Mouse (Mus musculus) midbrain, postnatal 0 days (tissue): ENCODE measurements at regions not wholly inside any gene's neighbourhood (a gene's known extent, or its start where the extent isn't known, plus 50 kb on each side); places are given as distances from the start of the nearest gene placed in this dataset.
A peak's percentile ranks its signal among the peaks of the same experiment; 100 is the strongest.

ENCODE experiments used
- ATAC-seq: fragments of 200-750 bp; cut with Nextera tagmentation; 2 replicates; pipeline ENCODE4 v1.8.0; 2017; ENCODE audit warnings: moderate number of reproducible peaks, mild to moderate bottlenecking, moderate TSS enrichment, moderate library complexity; ENCODE audit not compliant: low FRiP score
- DNase-seq: peaks from one replicate; pipeline ENCODE4 v3.0.0-alpha.2; 2015; ENCODE audit warnings: low spot score
- H3K27ac ChIP-seq: fragments of 300-500 bp; sonication (generic); 2 replicates; pipeline ENCODE4 v1.5.1; 2014; ENCODE audit warnings: low read depth, mild to moderate bottlenecking, low read length, mixed read lengths
- H3K27me3 ChIP-seq: fragments of 300-500 bp; sonication (generic); 2 replicates; pipeline ENCODE4 v1.6.1; 2014; ENCODE audit warnings: low read length, control low read depth, mixed read lengths; ENCODE audit not compliant: insufficient read depth
- H3K36me3 ChIP-seq: fragments of 300-500 bp; sonication (generic); 2 replicates; pipeline ENCODE4 v1.6.1; 2014; ENCODE audit warnings: low read length, control low read depth, mixed read lengths; ENCODE audit not compliant: insufficient read depth
- H3K4me1 ChIP-seq: fragments of 300-500 bp; sonication (generic); 2 replicates; pipeline ENCODE4 v1.6.1; 2014; ENCODE audit warnings: mild to moderate bottlenecking, control low read depth, antibody characterized with exemption, low read length, mixed read lengths; ENCODE audit not compliant: insufficient read depth
- H3K4me2 ChIP-seq: fragments of 300-500 bp; sonication (generic); 2 replicates; pipeline ENCODE4 v1.6.1; 2014; ENCODE audit warnings: low read depth, mild to moderate bottlenecking, low read length, mixed read lengths; ENCODE audit not compliant: poor library complexity, severe bottlenecking
- H3K4me3 ChIP-seq: fragments of 300-500 bp; sonication (generic); 2 replicates; pipeline ENCODE4 v1.5.1; 2014; ENCODE audit warnings: low read depth, mild to moderate bottlenecking, low read length, moderate library complexity
- H3K9ac ChIP-seq: fragments of 300-500 bp; sonication (generic); replicated peaks from 2 replicates; pipeline ENCODE4 v1.6.1; 2014; ENCODE audit warnings: mild to moderate bottlenecking, low read length, moderate library complexity, mixed read lengths; ENCODE audit not compliant: poor library complexity, severe bottlenecking
- H3K9me3 ChIP-seq: fragments of 300-500 bp; sonication (generic); 2 replicates; pipeline ENCODE4 v1.6.1; 2016; ENCODE audit warnings: low read length, control low read depth
- CTCF ChIP-seq: IDR thresholded peaks from 2 replicates; pipeline ENCODE4 v1.5.1; 2016; ENCODE audit warnings: antibody characterized with exemption, mild to moderate bottlenecking
- whole genome bisulfite sequencing: fragments of 180-500 bp; shearing (Covaris S2); extraction: QIAGEN DNeasy Blood & Tissue Kit; methylation state at CpG from one replicate; pipeline ENCODE4 v1.1.7; 2014; 5-methylcytosine and 5-hydroxymethylcytosine counted together

DNA sequence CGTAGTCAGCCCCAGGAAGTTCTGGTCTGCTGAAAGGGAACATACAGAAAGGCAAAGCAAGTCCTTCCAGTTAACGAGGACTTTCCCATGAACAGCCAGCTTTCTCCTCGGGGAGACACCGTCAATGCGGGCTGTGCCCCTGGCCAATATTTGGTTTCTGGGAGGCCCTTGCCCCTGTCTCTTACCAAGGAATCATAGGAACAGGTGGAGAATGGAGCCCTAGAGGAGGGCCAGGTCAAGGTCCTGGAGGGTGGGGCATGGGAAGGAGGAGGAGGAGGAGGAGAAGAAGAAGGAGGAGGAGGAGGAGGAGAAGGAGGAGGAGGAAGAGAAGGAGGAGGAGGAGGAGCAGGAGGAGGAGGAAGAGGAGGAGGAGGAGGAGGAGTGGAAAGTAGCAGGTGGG, 276.2 kb upstream of the Prox1 start:
- no peak for DNase-seq

DNA sequence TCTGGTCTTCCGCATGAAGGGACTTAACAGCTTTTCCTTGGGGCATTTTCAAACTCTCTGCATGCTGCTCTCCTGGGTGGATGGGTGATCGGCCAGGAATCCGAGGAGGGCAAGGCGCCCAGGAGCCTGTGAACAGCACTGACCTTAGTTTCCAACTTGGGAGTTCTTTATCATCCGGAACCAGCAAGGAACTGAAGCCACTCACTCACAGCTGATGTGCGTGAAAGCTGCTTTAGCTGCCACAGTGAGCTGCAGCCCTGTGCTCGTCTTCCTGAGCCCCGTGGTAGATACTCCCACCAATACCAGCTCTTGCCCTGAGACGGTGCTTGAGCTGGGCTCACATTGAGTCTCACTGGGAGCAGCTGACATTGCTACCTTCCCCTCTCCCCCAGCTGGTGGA, 273.9 kb upstream of the Prox1 start:
- Histone ChIP-seq H3K9ac (no peak overlapping the region), H3K4me2 (no peak overlapping the region), H3K27ac (no peak overlapping the region), H3K4me1 (no peaks in the 10 kb centered on the region), H3K4me3 (no peak overlapping the region), H3K9me3 (no peaks in the 10 kb centered on the region), H3K27me3 (no peaks in the 10 kb centered on the region), H3K36me3 (no peaks in the 10 kb centered on the region)
- ATAC-seq = no peak
- WGBS = 58% methylated on average over 9 of the region's 9 CpGs
- TF ChIP-seq CTCF = no peak
- no peak for DNase-seq

More for the DNA sequence above, 276.2 kb upstream of the Prox1 start:
- Histone ChIP-seq H3K4me3 (no peak overlapping the region), H3K27ac (no peak overlapping the region), H3K9me3 (no peaks in the 10 kb centered on the region), H3K4me1 (no peaks in the 10 kb centered on the region), H3K27me3 (no peaks in the 10 kb centered on the region), H3K9ac (no peak overlapping the region), H3K36me3 (no peaks in the 10 kb centered on the region), H3K4me2 (no peak overlapping the region)
- 73% methylated on average over 5 of the region's 5 CpGs for WGBS
- ATAC-seq = no peak
- TF ChIP-seq CTCF = no peak

DNA sequence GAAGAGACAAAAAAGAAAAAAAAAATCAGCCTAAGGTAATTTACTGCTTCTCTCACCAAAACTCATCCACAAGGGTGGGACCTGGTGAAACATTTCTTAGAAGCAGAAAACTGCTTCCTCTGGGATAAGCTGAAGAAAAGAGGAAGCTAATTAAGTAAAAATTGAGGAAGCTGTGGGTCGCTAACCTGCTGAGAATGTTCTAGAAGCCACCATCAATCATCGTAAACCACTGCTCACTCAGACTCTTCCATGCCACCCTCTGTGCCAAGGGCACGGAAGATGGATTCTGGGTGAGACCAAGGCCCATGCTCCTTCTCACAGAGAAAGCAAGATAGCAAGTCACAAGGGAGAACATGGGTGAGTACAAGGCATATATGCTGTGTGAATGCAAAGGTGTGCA, 272.7 kb upstream of the Prox1 start:
- H3K36me3 ChIP-seq = no peaks in the 10 kb centered on the region
- ATAC-seq = no peak
- H3K4me3 ChIP-seq = no peak overlapping the region
- H3K4me1 ChIP-seq = no peaks in the 10 kb centered on the region
- no peaks in the 10 kb centered on the region for H3K27me3 ChIP-seq
- DNase-seq = no peak
- no peak overlapping the region for H3K27ac ChIP-seq
- 89% methylated on average over 3 of the region's 3 CpGs for WGBS
- no peak overlapping the region for H3K4me2 ChIP-seq
- no peaks in the 10 kb centered on the region for H3K9me3 ChIP-seq
- no peak overlapping the region for H3K9ac ChIP-seq
- TF ChIP-seq CTCF = no peak

DNA sequence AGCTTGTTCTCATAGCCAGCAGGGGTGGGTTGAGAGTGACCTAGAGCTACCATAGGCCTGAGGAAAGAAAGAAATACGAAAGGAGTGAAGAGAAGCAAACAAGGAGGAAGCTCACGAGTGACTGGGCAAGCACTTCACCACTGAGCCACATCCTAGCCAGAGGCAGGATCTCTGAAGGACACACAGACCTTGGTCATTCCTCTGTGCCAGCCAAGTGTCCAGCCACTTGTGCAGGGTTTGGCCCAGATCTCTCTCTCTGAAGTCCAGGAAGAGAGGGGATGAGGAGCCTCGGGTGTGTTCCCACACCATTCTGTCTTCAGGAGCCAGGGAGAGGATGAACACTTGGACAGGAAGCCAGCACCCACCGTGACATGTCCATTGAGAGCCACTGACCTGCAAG, 271.7 kb upstream of the Prox1 start:
- no peaks in the 10 kb centered on the region for H3K9me3 ChIP-seq
- ATAC-seq (no peak), DNase-seq (no peak)
- H3K27ac ChIP-seq = no peak overlapping the region
- no peak for TF ChIP-seq CTCF
- H3K9ac ChIP-seq = no peak overlapping the region
- H3K36me3 ChIP-seq = no peaks in the 10 kb centered on the region
- H3K4me2 ChIP-seq = no peak overlapping the region
- H3K27me3 ChIP-seq = no peaks in the 10 kb centered on the region
- 81% methylated on average over 4 of the region's 4 CpGs for WGBS
- H3K4me1 ChIP-seq = no peaks in the 10 kb centered on the region
- H3K4me3 ChIP-seq = no peak overlapping the region

DNA sequence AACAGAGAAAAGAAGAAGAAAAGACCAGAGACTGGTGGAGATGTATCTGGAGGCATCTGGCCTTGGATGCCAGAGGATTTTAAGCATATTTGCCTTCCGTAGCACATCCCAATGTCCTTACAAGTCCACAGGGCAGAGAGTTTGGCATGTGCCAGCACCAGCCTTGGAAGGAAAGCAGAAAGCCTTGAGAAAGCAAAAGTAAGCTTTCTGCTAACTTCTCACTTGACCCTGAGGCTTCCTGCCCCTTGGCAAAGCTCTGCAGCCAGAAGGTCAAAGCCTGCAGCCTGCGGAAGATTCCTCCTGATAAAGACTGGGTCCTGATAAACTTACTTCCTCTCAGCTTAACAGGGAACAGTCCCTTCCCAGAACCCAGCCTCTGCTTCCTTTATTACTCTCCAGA, 268.3 kb upstream of the Prox1 start:
- Histone ChIP-seq H3K4me3 (no peak overlapping the region), H3K27me3 (no peaks in the 10 kb centered on the region), H3K4me1 (no peaks in the 10 kb centered on the region), H3K36me3 (no peaks in the 10 kb centered on the region), H3K9ac (no peak overlapping the region), H3K4me2 (no peak overlapping the region), H3K9me3 (no peaks in the 10 kb centered on the region), H3K27ac (no peak overlapping the region)
- no peak for DNase-seq
- 81% methylated on average over 2 of the region's 2 CpGs for WGBS
- ATAC-seq = no peak
- TF ChIP-seq CTCF = no peak

DNA sequence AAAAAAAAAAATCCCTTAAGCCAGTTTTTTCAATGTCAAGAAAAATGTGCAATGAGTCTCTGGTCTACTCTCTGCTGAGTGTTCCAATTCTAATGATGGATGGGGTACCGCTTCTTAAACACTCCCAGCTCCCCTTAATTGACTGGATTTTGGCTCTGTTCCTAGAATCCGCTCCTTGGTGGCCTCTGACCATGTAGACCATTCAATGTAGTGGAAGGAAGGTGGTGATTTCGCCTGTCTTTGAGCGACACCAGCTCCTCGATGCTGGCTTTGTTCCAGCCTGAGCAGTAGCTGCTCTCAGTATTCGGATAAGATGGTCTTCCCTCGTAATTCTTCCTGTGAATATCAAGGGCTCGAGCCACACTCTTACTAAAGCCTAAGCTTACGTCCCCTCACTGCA, 252.4 kb upstream of the Prox1 start:
- ATAC-seq (no peak), DNase-seq (peak; percentile 76)
- Histone ChIP-seq H3K4me2 (no peak overlapping the region), H3K9me3 (no peaks in the 10 kb centered on the region), H3K4me3 (no peak overlapping the region), H3K9ac (no peak overlapping the region), H3K36me3 (no peaks in the 10 kb centered on the region), H3K27ac (no peak overlapping the region), H3K27me3 (0 out of 2 replicates have a peak, but pooled peaks cover 5% of the 10 kb centered on the region), H3K4me1 (no peaks in the 10 kb centered on the region)
- 65% methylated on average over 9 of the region's 9 CpGs for WGBS
- TF ChIP-seq CTCF = no peak

DNA sequence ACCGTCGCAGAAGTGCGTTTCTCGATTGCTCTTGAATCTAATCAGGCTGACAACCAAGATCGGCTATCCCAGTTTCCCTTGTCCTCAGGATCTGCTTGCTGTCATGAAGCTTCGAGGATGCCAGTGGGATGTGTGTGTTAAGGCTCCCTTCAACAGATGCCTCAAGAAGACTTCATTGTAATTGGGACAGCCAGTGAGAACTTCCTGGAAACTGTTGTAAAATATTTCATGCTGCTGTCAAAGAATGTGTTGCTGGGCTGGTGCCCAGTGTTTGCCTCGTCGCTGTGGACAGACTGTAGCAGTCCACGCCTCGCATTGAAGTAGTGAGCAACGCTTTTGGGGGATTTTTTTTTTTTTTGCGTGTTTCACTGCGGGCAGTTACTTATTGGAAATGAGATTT, 249.2 kb upstream of the Prox1 start:
- Histone ChIP-seq H3K27ac (no peak overlapping the region), H3K27me3 (0 out of 2 replicates have a peak, but pooled peaks cover 5% of the 10 kb centered on the region), H3K9ac (no peak overlapping the region), H3K9me3 (no peaks in the 10 kb centered on the region), H3K36me3 (no peaks in the 10 kb centered on the region), H3K4me2 (no peak overlapping the region), H3K4me3 (no peak overlapping the region), H3K4me1 (no peaks in the 10 kb centered on the region)
- 67% methylated on average over 13 of the region's 13 CpGs for WGBS
- TF ChIP-seq CTCF = no peak
- no peak for ATAC-seq
- DNase-seq = peak; percentile 51
